Mouse (Mus musculus) CH12.LX (cell line): Measurements from ENCODE around the gene Gpr152. TPM values are rescaled to one million over a fixed set of nuclear protein-coding genes. Genes with fewer than 3 reads are reported as not detected.

Experiments used
- DNase-seq: peaks from one replicate; pipeline ENCODE4 v3.0.0-alpha.2; 2013; ENCODE audit errors: extremely low read depth
- H3K27ac ChIP-seq: 2 replicates; pipeline ENCODE4 v1.5.1; 2012; ENCODE audit warnings: low read depth, mild to moderate bottlenecking, control low read depth, moderate library complexity; ENCODE audit not compliant: insufficient read depth
- H3K27me3 ChIP-seq: replicated peaks from 2 replicates; pipeline ENCODE3; 2012; ENCODE audit warnings: inconsistent platforms
- H3K36me3 ChIP-seq, 2 experiments: replicated peaks in 1 of 2; 2 replicates each; pipeline versions ENCODE3 to v1.6.1; 2012; ENCODE audit warnings: inconsistent platforms in 1 of 2, low read length in 1 of 2, mild to moderate bottlenecking in 1 of 2, mixed read lengths in 1 of 2, moderate library complexity in 1 of 2; ENCODE audit not compliant: control insufficient read depth in 1 of 2, insufficient read depth in 1 of 2
- H3K4me1 ChIP-seq, 2 experiments: 2 replicates each; pipeline ENCODE4 v1.6.1; 2012; ENCODE audit warnings: inconsistent platforms in 1 of 2, moderate library complexity in 1 of 2; ENCODE audit not compliant: insufficient read depth in 2 of 2, control insufficient read depth in 1 of 2
- H3K4me2 ChIP-seq: 2 replicates; pipeline ENCODE4 v1.6.1; 2012; ENCODE audit warnings: low read depth, mild to moderate bottlenecking, control low read depth; ENCODE audit not compliant: poor library complexity, insufficient read depth, severe bottlenecking
- H3K4me3 ChIP-seq, 3 experiments: fragments of 150-350 bp in 1 of 3; sonication (generic) in 1 of 3; replicated peaks in 1 of 3; 2 replicates each; pipeline versions ENCODE3 to v1.5.1; 2011 to 2012; ENCODE audit warnings: low read depth in 2 of 3, low read length in 2 of 3, mild to moderate bottlenecking in 2 of 3, moderate library complexity in 2 of 3, control low read depth in 1 of 3, improper control_type of control experiment in 1 of 3, inconsistent platforms in 1 of 3, mixed read lengths in 1 of 3; ENCODE audit not compliant: poor library complexity in 1 of 3
- H3K79me2 ChIP-seq: replicated peaks from 2 replicates; pipeline ENCODE4 v1.6.1; 2012; ENCODE audit warnings: mild to moderate bottlenecking, moderate library complexity; ENCODE audit not compliant: control insufficient read depth, poor library complexity, insufficient read depth, severe bottlenecking; ENCODE audit errors: extremely low read depth
- H3K9ac ChIP-seq: 2 replicates; pipeline ENCODE4 v1.6.1; 2012; ENCODE audit warnings: low read depth, mild to moderate bottlenecking, control low read depth, moderate library complexity; ENCODE audit not compliant: insufficient read depth
- H3K9me3 ChIP-seq: replicated peaks from 2 replicates; pipeline ENCODE3; 2012; ENCODE audit warnings: low read length, inconsistent platforms, mixed read lengths
- BHLHE40 ChIP-seq: IDR thresholded peaks from 2 replicates; pipeline ENCODE4 v1.6.1; 2011; ENCODE audit warnings: mild to moderate bottlenecking, low read depth, low read length, improper control_type of control experiment
- CHD1 ChIP-seq: IDR thresholded peaks from 2 replicates; pipeline ENCODE4 v1.6.1; 2012; ENCODE audit warnings: low read depth, low read length, improper control_type of control experiment, inconsistent platforms
- E2F4 ChIP-seq: IDR thresholded peaks from 2 replicates; pipeline ENCODE4 v1.6.1; 2011; ENCODE audit warnings: low read depth, low read length, improper control_type of control experiment; ENCODE audit not compliant: insufficient replicate concordance
- EP300 ChIP-seq: IDR thresholded peaks from 2 replicates; pipeline ENCODE4 v1.6.1; 2011; ENCODE audit warnings: low read length, improper control_type of control experiment
- IRF4 ChIP-seq: IDR thresholded peaks from 2 replicates; pipeline ENCODE4 v1.6.1; 2014; ENCODE audit warnings: low read depth, mild to moderate bottlenecking, inconsistent platforms, low read length, improper control_type of control experiment
- JUND ChIP-seq: conservative IDR thresholded peaks from 2 replicates; pipeline ENCODE4 v1.6.1; 2011; ENCODE audit warnings: low read depth, low read length, improper control_type of control experiment
- KAT2A ChIP-seq: IDR thresholded peaks from 2 replicates; pipeline ENCODE4 v1.6.1; 2012; ENCODE audit warnings: low read length, improper control_type of control experiment, inconsistent platforms; ENCODE audit not compliant: insufficient replicate concordance
- MAFK ChIP-seq: IDR thresholded peaks from 2 replicates; pipeline ENCODE4 v1.6.1; 2011; ENCODE audit warnings: low read length, improper control_type of control experiment; ENCODE audit not compliant: insufficient replicate concordance
- MAX ChIP-seq: IDR thresholded peaks from 2 replicates; pipeline ENCODE4 v1.6.1; 2011; ENCODE audit warnings: low read length, improper control_type of control experiment
- MAZ ChIP-seq: IDR thresholded peaks from 2 replicates; pipeline ENCODE4 v1.6.1; 2012; ENCODE audit warnings: low read depth, mild to moderate bottlenecking, inconsistent platforms, low read length, improper control_type of control experiment, moderate library complexity
- MEF2A ChIP-seq: IDR thresholded peaks from 2 replicates; pipeline ENCODE4 v1.6.1; 2014; ENCODE audit warnings: low read depth, mild to moderate bottlenecking, inconsistent platforms, low read length, improper control_type of control experiment, borderline replicate concordance
- MYC ChIP-seq: IDR thresholded peaks from 2 replicates; pipeline ENCODE4 v1.6.1; 2011; ENCODE audit warnings: low read depth, mild to moderate bottlenecking, improper control_type of control experiment, low read length
- NRF1 ChIP-seq: IDR thresholded peaks from 2 replicates; pipeline ENCODE4 v1.6.1; 2014; ENCODE audit warnings: low read depth, mild to moderate bottlenecking, inconsistent platforms, low read length, improper control_type of control experiment, moderate library complexity
- POLR2A ChIP-seq: IDR thresholded peaks from 2 replicates; pipeline ENCODE4 v1.6.1; 2011; ENCODE audit warnings: low read depth, mild to moderate bottlenecking, improper control_type of control experiment, low read length
- POLR2AphosphoS2 ChIP-seq: IDR thresholded peaks from 2 replicates; pipeline ENCODE4 v1.6.1; 2011; ENCODE audit warnings: low read depth, low read length, improper control_type of control experiment
- RCOR1 ChIP-seq: conservative IDR thresholded peaks from 2 replicates; pipeline ENCODE4 v1.6.1; 2012; ENCODE audit warnings: low read depth, mild to moderate bottlenecking, inconsistent platforms, low read length, improper control_type of control experiment
- SIN3A ChIP-seq: IDR thresholded peaks from 2 replicates; pipeline ENCODE4 v1.6.1; 2012; ENCODE audit warnings: low read length, improper control_type of control experiment, inconsistent platforms
- SMC3 ChIP-seq: IDR thresholded peaks from 2 replicates; pipeline ENCODE4 v1.6.1; 2011; ENCODE audit warnings: low read depth, low read length, improper control_type of control experiment
- TBP ChIP-seq: conservative IDR thresholded peaks from 2 replicates; pipeline ENCODE4 v1.6.1; 2011; ENCODE audit warnings: low read depth, low read length, improper control_type of control experiment
- UBTF ChIP-seq: IDR thresholded peaks from 2 replicates; pipeline ENCODE4 v1.6.1; 2012; ENCODE audit warnings: low read depth, mild to moderate bottlenecking, inconsistent platforms, low read length, improper control_type of control experiment, moderate library complexity
- USF1 ChIP-seq: IDR thresholded peaks from 2 replicates; pipeline ENCODE4 v1.6.1; 2014; ENCODE audit warnings: low read depth, mild to moderate bottlenecking, inconsistent platforms, low read length, improper control_type of control experiment
- USF2 ChIP-seq: conservative IDR thresholded peaks from 2 replicates; pipeline ENCODE4 v1.6.1; 2011; ENCODE audit warnings: low read depth, low read length, improper control_type of control experiment
- ZC3H11A ChIP-seq: IDR thresholded peaks from 2 replicates; pipeline ENCODE4 v1.6.1; 2012; ENCODE audit warnings: low read depth, mild to moderate bottlenecking, inconsistent platforms, low read length, improper control_type of control experiment
- ZKSCAN1 ChIP-seq: IDR thresholded peaks from 2 replicates; pipeline ENCODE4 v1.6.1; 2012; ENCODE audit warnings: low read depth, inconsistent platforms, low read length, improper control_type of control experiment, borderline replicate concordance
- ZMIZ1 ChIP-seq: IDR thresholded peaks from 2 replicates; pipeline ENCODE4 v1.6.1; 2012; ENCODE audit warnings: low read depth, mild to moderate bottlenecking, inconsistent platforms, low read length, improper control_type of control experiment
- ZNF384 ChIP-seq: IDR thresholded peaks from 2 replicates; pipeline ENCODE4 v1.6.1; 2012; ENCODE audit warnings: low read depth, low read length, improper control_type of control experiment, inconsistent platforms
- dilution Hi-C: fragments of 300-500 bp; cut with MboI; formaldehyde crosslinking; loops from 2 replicates; pipeline ENCODE4 v1.14.3; 2020; ENCODE audit warnings: low sequenced_read_pairs; ENCODE audit not compliant: extremely low pct_unique_long_range_greater_than_20kb, extremely low pct_ligation_motif_present
- in situ Hi-C: fragments of 300-500 bp; cut with MboI; formaldehyde crosslinking; loops from 3 replicates; pipeline ENCODE4 v1.14.3; 2019; ENCODE audit warnings: low sequenced_read_pairs, low pct_ligation_motif_present, low pct_unique_long_range_greater_than_20kb, mixed read lengths
- polyA plus RNA-seq: library from polyadenylated mRNA; unstranded; fragments of >175 nt; gene quantifications from 2 replicates; pipeline ENCODE4 v1.2.1, GENCODE M21; 2012; ENCODE audit warnings: low read depth; ENCODE audit not compliant: insufficient read length
- total RNA-seq, 2 experiments: library from RNA; depleted of rRNA; stranded (reverse); fragments of 300-350 nt in 1 of 2; fragments of >200 nt in 1 of 2; gene quantifications; 2 replicates each; pipeline ENCODE4 v1.2.3; 2012 to 2014

Gene Gpr152
- total and polyA plus RNA-seq, 3 experiments: 0.05 to 0.71 (median 0.17) TPM

- DNase-seq: no peak
- H3K9me3 ChIP-seq: peaks cover 2% of the 10 kb centered on the region
- H3K36me3 ChIP-seq: peaks cover 15 to 39% of the 10 kb centered on the region in 2 experiments
- H3K4me1 ChIP-seq: peaks cover 11 to 37% of the 10 kb centered on the region in 2 experiments
- in situ Hi-C loops: no loop called here
- no peak overlapping the region for H3K27ac ChIP-seq
- dilution Hi-C loops: no loop called here
- no peak overlapping the region for H3K4me3 ChIP-seq
- no peak overlapping the region for H3K9ac ChIP-seq
- no peak for TF ChIP-seq UBTF
- TF ChIP-seq JUND: no peak
- TF ChIP-seq BHLHE40: no peak
- TF ChIP-seq MEF2A: no peak
- TF ChIP-seq SIN3A: no peak
- TF ChIP-seq SMC3: no peak
- no peak for TF ChIP-seq RCOR1
- no peak for TF ChIP-seq MAX
- TF ChIP-seq EP300: no peak
- no peak for TF ChIP-seq IRF4
- no peak for TF ChIP-seq POLR2A
- TF ChIP-seq CHD1: no peak
- TF ChIP-seq USF2: no peak
- TF ChIP-seq ZC3H11A: no peak
- no peak for TF ChIP-seq NRF1
- TF ChIP-seq MAFK: no peak
- no peak for TF ChIP-seq MAZ
- H3K79me2 ChIP-seq: peaks cover 10% of the 10 kb centered on the region
- no peak overlapping the region for H3K4me2 ChIP-seq
- H3K27me3 ChIP-seq: no peaks in the 10 kb centered on the region
These were observed 25.1 kb downstream of the Gpr152 start for GRCm38 (mm10) chr19:4164721-4165120.

- Histone ChIP-seq H3K9ac (no peak overlapping the region), H3K9me3 (peaks cover 2% of the 10 kb centered on the region), H3K27me3 (no peaks in the 10 kb centered on the region), H3K79me2 (peaks cover 10% of the 10 kb centered on the region), H3K4me3 (no peak overlapping the region), H3K27ac (no peak overlapping the region), H3K36me3 (peaks cover 2 to 20% of the 10 kb centered on the region in 2 experiments), H3K4me1 (peaks cover 17 to 55% of the 10 kb centered on the region in 2 experiments), H3K4me2 (no peak overlapping the region)
- in situ Hi-C loops (no loop called here), dilution Hi-C loops (no loop called here)
- no peak for DNase-seq
- no peak for TF ChIP-seq E2F4
- no peak for TF ChIP-seq TBP
- TF ChIP-seq ZNF384: no peak
- no peak for TF ChIP-seq USF1
- TF ChIP-seq POLR2AphosphoS2: no peak
- TF ChIP-seq USF2: no peak
- TF ChIP-seq ZMIZ1: no peak
- TF ChIP-seq MEF2A: no peak
- no peak for TF ChIP-seq KAT2A
- TF ChIP-seq ZKSCAN1: no peak
- no peak for TF ChIP-seq UBTF
- no peak for TF ChIP-seq MYC
- no peak for TF ChIP-seq MAZ
- no peak for TF ChIP-seq CHD1
These were observed 27.3 kb downstream of the Gpr152 start for GRCm38 (mm10) chr19:4166678-4167476.
